Mouse (Mus musculus): ENCODE results near the gene Kalrn.

The Kalrn gene

GRCm38 (mm10) chr16:34072136-34072535 is 501.2 kb downstream of the Kalrn start:
- DNase-seq (ENCODE audit: low spot score) = no peak

- no peak for DNase-seq (ENCODE audit: low spot score)
These were observed 502.0 kb downstream of the Kalrn start for GRCm38 (mm10) chr16:34071223-34071825.

GRCm38 (mm10) chr16:34069481-34069880 is 503.9 kb downstream of the Kalrn start:
- DNase-seq (ENCODE audit: low spot score) = no peak

GRCm38 (mm10) chr16:34066922-34067321 is 506.4 kb downstream of the Kalrn start:
- no peak for DNase-seq (ENCODE audit: low spot score)

GRCm38 (mm10) chr16:34066376-34066775 is 507.0 kb downstream of the Kalrn start:
- DNase-seq (ENCODE audit: low spot score) = no peak

GRCm38 (mm10) chr16:34063313-34063712 is 510.0 kb downstream of the Kalrn start:
- no peak for DNase-seq (ENCODE audit: low spot score)

- DNase-seq (ENCODE audit: low spot score) = no peak
These were observed 511.7 kb downstream of the Kalrn start for GRCm38 (mm10) chr16:34061661-34062060.

GRCm38 (mm10) chr16:34058611-34059010 is 514.7 kb downstream of the Kalrn start:
- DNase-seq (ENCODE audit: low spot score) = no peak

GRCm38 (mm10) chr16:34057464-34057863 is 515.9 kb downstream of the Kalrn start:
- no peak for DNase-seq (ENCODE audit: low spot score)

- DNase-seq (ENCODE audit: low spot score) = no peak
These were observed 516.8 kb downstream of the Kalrn start for GRCm38 (mm10) chr16:34056418-34057111.

GRCm38 (mm10) chr16:34050090-34050489 is 523.2 kb downstream of the Kalrn start:
- no peak for DNase-seq (ENCODE audit: low spot score)

GRCm38 (mm10) chr16:34049361-34049760 is 524.0 kb downstream of the Kalrn start:
- DNase-seq (ENCODE audit: low spot score) = no peak

GRCm38 (mm10) chr16:34048232-34048631 is 525.1 kb downstream of the Kalrn start:
- DNase-seq (ENCODE audit: low spot score) = no peak

- no peak for DNase-seq (ENCODE audit: low spot score)
These were observed 525.8 kb downstream of the Kalrn start for GRCm38 (mm10) chr16:34047543-34047942.

GRCm38 (mm10) chr16:34047006-34047360 is 526.3 kb downstream of the Kalrn start:
- no peak for DNase-seq (ENCODE audit: low spot score)

GRCm38 (mm10) chr16:34046268-34047005 is 526.9 kb downstream of the Kalrn start:
- no peak for DNase-seq (ENCODE audit: low spot score)

- no peak for DNase-seq (ENCODE audit: low spot score)
These were observed 528.8 kb downstream of the Kalrn start for GRCm38 (mm10) chr16:34044539-34044938.

- DNase-seq (ENCODE audit: low spot score) = no peak
These were observed 530.1 kb downstream of the Kalrn start for GRCm38 (mm10) chr16:34043048-34043795.

- DNase-seq (ENCODE audit: low spot score) = no peak
These were observed 530.7 kb downstream of the Kalrn start for GRCm38 (mm10) chr16:34042586-34042985.

GRCm38 (mm10) chr16:34040276-34040675 is 533.1 kb downstream of the Kalrn start:
- no peak for DNase-seq (ENCODE audit: low spot score)

GRCm38 (mm10) chr16:34039736-34040135 is 533.6 kb downstream of the Kalrn start:
- no peak for DNase-seq (ENCODE audit: low spot score)

GRCm38 (mm10) chr16:34036327-34037047 is 536.8 kb downstream of the Kalrn start:
- DNase-seq (ENCODE audit: low spot score) = no peak
